Mouse (Mus musculus): ENCODE measurements around the gene Unc119b. TPM values are rescaled to one million over a fixed set of nuclear protein-coding genes. Genes with fewer than 3 reads are reported as not detected.
"Not testable (repeated sequence)": the region's sequence is repeated elsewhere in the genome, so short reads cannot be mapped to it uniquely, and the experiment has no call there.

Unc119b gene
- total and polyA plus RNA-seq, 2 experiments from 2014 or later, result 16.9 to 30.0 TPM

GRCm38 (mm10) chr5:115085675-115086074 is 49.1 kb downstream of the Unc119b start:
- Histone ChIP-seq H3K9ac (replicated peaks; ENCODE audit: low read length, poor library complexity, severe bottlenecking) (no peak overlapping the region), H3K36me3 (ENCODE audit: insufficient read depth, low read length) (peaks cover 48% of the 10 kb centered on the region), H3K4me3 (ENCODE audit: low read depth, low read length) (no peak overlapping the region), H3K9me3 (ENCODE audit: low read length) (no peaks in the 10 kb centered on the region), H3K4me1 (ENCODE audit: insufficient read depth, low read length) (no peaks in the 10 kb centered on the region), H3K27ac (ENCODE audit: low read depth, low read length) (no peak overlapping the region), H3K4me2 (ENCODE audit: low read depth, low read length, poor library complexity, severe bottlenecking) (no peak overlapping the region), H3K27me3 (ENCODE audit: insufficient read depth, low read length) (no peaks in the 10 kb centered on the region)
- 96% methylated on average over 2 of the region's 2 CpGs for WGBS
- TF ChIP-seq CTCF (IDR thresholded peaks at IDR 0.05), result no peak
- no peak for DNase-seq (ENCODE audit: low spot score)
- ATAC-seq (ENCODE audit: low FRiP score), result no peak

GRCm38 (mm10) chr5:115083492-115083891 is 51.3 kb downstream of the Unc119b start:
- no peaks in the 10 kb centered on the region for H3K9me3 ChIP-seq (ENCODE audit: low read length)
- H3K9ac ChIP-seq (replicated peaks; ENCODE audit: low read length, poor library complexity, severe bottlenecking), result no peak overlapping the region
- no peak overlapping the region for H3K4me2 ChIP-seq (ENCODE audit: low read depth, low read length, poor library complexity, severe bottlenecking)
- no peaks in the 10 kb centered on the region for H3K4me1 ChIP-seq (ENCODE audit: insufficient read depth, low read length)
- peaks cover 32% of the 10 kb centered on the region for H3K36me3 ChIP-seq (ENCODE audit: insufficient read depth, low read length)
- no peak overlapping the region for H3K27ac ChIP-seq (ENCODE audit: low read depth, low read length)
- ATAC-seq (ENCODE audit: low FRiP score) (no peak), DNase-seq (ENCODE audit: low spot score) (no peak)
- TF ChIP-seq CTCF (IDR thresholded peaks at IDR 0.05), result no peak
- no peak overlapping the region for H3K4me3 ChIP-seq (ENCODE audit: low read depth, low read length)
- H3K27me3 ChIP-seq (ENCODE audit: insufficient read depth, low read length), result no peaks in the 10 kb centered on the region
- WGBS, result 90% methylated on average over 6 of the region's 6 CpGs

DNA sequence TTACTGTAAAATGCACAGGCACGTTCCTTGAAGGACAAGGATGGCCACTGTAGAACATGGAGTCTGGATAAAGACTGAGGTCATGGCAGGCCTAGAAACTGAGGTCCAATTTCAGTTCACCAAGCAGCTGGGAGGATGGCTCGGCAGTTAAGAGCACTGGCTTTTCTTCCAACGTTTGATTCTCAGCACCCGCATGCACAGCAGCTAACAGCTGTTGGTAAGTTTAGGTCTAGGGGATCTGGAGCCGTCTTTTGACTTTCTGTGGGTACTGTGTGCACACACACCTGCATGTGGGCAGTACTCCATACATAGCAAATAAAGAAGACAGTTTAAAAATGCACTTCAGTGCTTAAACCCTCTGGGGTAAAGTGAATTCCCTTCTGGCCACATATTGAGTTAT is 53.1 kb downstream of the Unc119b start:
- H3K27me3 ChIP-seq (ENCODE audit: insufficient read depth, low read length), result no peaks in the 10 kb centered on the region
- no peak for TF ChIP-seq CTCF (IDR thresholded peaks at IDR 0.05)
- no peaks in the 10 kb centered on the region for H3K4me1 ChIP-seq (ENCODE audit: insufficient read depth, low read length)
- H3K4me3 ChIP-seq (ENCODE audit: low read depth, low read length), result no peak overlapping the region
- DNase-seq (ENCODE audit: low spot score) (no peak), ATAC-seq (ENCODE audit: low FRiP score) (no peak)
- H3K4me2 ChIP-seq (ENCODE audit: low read depth, low read length, poor library complexity, severe bottlenecking), result no peak overlapping the region
- peaks cover 21% of the 10 kb centered on the region for H3K36me3 ChIP-seq (ENCODE audit: insufficient read depth, low read length)
- H3K9ac ChIP-seq (replicated peaks; ENCODE audit: low read length, poor library complexity, severe bottlenecking), result no peak overlapping the region
- no peak overlapping the region for H3K27ac ChIP-seq (ENCODE audit: low read depth, low read length)
- H3K9me3 ChIP-seq (ENCODE audit: low read length), result no peaks in the 10 kb centered on the region
- WGBS, result 89% methylated on average over 5 of the region's 5 CpGs

DNA sequence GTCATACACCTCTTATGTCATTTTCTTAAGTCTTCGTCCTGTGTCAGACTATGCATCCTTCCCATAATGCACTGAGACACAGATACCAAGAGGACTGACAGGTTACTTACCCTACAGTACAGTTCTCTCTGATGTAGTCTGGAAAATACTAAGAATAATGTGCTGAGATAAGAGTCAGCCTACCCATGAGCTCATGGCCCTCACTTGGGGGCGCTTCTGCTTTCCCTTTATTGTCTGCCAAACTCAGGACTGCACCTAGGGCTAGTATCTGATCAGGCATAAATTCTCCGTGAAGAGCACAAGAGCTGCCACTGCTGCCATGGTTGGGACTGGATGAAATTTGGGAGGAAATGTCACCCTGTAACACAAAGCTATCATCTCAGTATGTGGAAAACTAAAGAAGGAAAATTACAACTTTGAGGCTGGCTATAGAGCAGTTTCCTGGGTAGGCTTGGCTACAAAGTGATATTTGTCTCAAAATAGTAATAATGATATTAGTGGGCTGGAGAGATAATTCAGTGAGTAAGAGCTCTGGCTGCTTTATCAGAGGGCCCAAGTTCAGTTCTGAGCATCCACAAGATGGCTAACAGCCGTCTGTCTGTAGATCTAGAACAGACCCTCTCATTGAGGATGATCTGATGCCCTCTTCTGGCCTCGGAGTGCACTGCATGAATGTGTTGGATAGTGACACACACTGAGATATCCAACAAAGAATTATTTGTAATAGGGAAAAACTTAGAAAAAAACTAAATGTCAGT is 58.5 kb downstream of the Unc119b start:
- peak; percentile 81 for TF ChIP-seq CTCF (IDR thresholded peaks at IDR 0.05)
- no peaks in the 10 kb centered on the region for H3K27me3 ChIP-seq (ENCODE audit: insufficient read depth, low read length)
- WGBS, result 61% methylated on average over 5 of the region's 5 CpGs
- peak; percentile 59 for DNase-seq (ENCODE audit: low spot score)
- no peaks in the 10 kb centered on the region for H3K9me3 ChIP-seq (ENCODE audit: low read length)
- H3K4me1 ChIP-seq (ENCODE audit: insufficient read depth, low read length), result no peaks in the 10 kb centered on the region
- peaks cover 7% of the 10 kb centered on the region; the same call in 1 of the 2 replicates for H3K36me3 ChIP-seq (ENCODE audit: insufficient read depth, low read length)
- H3K4me3 ChIP-seq (ENCODE audit: low read depth, low read length), result no peak overlapping the region
- H3K27ac ChIP-seq (ENCODE audit: low read depth, low read length), result no peak overlapping the region
- no peak for ATAC-seq (ENCODE audit: low FRiP score)
- H3K9ac ChIP-seq (replicated peaks; ENCODE audit: low read length, poor library complexity, severe bottlenecking), result no peak overlapping the region
- no peak overlapping the region for H3K4me2 ChIP-seq (ENCODE audit: low read depth, low read length, poor library complexity, severe bottlenecking)

DNA sequence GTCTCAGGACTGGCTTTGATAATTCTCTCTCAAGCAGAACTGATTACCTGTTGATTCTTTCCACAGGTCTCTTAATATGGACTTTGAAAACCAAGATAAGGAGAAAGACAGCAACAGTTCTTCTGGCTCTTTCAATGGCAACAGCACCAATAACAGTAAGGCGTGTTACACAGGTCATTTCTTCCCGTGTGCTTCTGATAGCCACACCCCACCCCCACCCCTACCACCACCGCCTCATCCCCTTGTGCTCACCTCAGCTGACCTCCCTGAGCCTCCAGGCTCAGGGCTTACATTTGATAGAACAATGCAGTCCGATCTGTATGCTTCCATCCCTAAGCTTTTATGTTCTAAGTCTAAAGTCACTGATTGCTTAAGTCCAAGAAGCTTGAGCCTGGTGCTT is 60.0 kb downstream of the Unc119b start:
- H3K27ac ChIP-seq (ENCODE audit: low read depth, low read length), result no peak overlapping the region
- H3K4me2 ChIP-seq (ENCODE audit: low read depth, low read length, poor library complexity, severe bottlenecking), result no peak overlapping the region
- H3K27me3 ChIP-seq (ENCODE audit: insufficient read depth, low read length), result no peaks in the 10 kb centered on the region
- H3K9me3 ChIP-seq (ENCODE audit: low read length), result no peaks in the 10 kb centered on the region
- no peaks in the 10 kb centered on the region for H3K4me1 ChIP-seq (ENCODE audit: insufficient read depth, low read length)
- 79% methylated on average over 4 of the region's 4 CpGs for WGBS
- no peak overlapping the region for H3K4me3 ChIP-seq (ENCODE audit: low read depth, low read length)
- DNase-seq (ENCODE audit: low spot score), result no peak
- no peak for TF ChIP-seq CTCF (IDR thresholded peaks at IDR 0.05)
- no peak overlapping the region for H3K9ac ChIP-seq (replicated peaks; ENCODE audit: low read length, poor library complexity, severe bottlenecking)
- ATAC-seq (ENCODE audit: low FRiP score), result no peak
- H3K36me3 ChIP-seq (ENCODE audit: insufficient read depth, low read length), result peaks cover 7% of the 10 kb centered on the region; the same call in 1 of the 2 replicates

DNA sequence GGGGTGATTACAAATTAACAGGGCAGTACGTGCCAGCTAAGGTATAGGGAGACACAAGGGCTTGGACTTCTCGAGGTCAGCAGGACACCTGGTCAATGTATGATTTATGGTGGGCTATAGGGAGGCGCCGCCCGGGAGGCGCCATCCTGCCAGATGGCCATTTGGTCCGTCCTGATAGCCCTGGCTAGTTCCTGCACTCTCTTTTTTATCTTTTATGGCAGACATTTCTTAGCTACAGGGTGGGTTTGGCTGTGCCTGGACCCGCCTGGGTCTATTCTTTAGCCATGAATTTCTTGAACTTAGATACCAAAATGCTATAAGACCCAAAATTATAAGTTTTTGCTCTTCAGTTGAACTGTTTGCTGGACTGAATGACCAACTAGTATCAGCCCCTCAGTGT is 61.5 kb downstream of the Unc119b start:
- WGBS, result 87% methylated on average over 8 of the region's 8 CpGs

More for the DNA sequence above, 61.5 kb downstream of the Unc119b start:
- not testable (repeated sequence) for H3K9ac ChIP-seq (replicated peaks; ENCODE audit: low read length, poor library complexity, severe bottlenecking); ATAC-seq (ENCODE audit: low FRiP score); H3K9me3 ChIP-seq (ENCODE audit: low read length); H3K36me3 ChIP-seq (ENCODE audit: insufficient read depth, low read length); DNase-seq (ENCODE audit: low spot score); H3K27ac ChIP-seq (ENCODE audit: low read depth, low read length); H3K4me1 ChIP-seq (ENCODE audit: insufficient read depth, low read length); H3K4me3 ChIP-seq (ENCODE audit: low read depth, low read length); H3K4me2 ChIP-seq (ENCODE audit: low read depth, low read length, poor library complexity, severe bottlenecking); H3K27me3 ChIP-seq (ENCODE audit: insufficient read depth, low read length)

Other genes with a start within 250 kb of the Unc119b start
- 1.8 and 6.3 TPM in 2 replicates for gene Oasl2, start 238.0 kb downstream of the Unc119b start, total RNA-seq (2014; rRNA removed)
- gene Oasl2, start 238.0 kb downstream of the Unc119b start, polyA plus RNA-seq (2015; fragmentation: Nextera tagmentation; extraction: Ambion mirVana), result 3.9 and 5.1 TPM in 2 replicates
- gene Oasl1, start 211.7 kb downstream of the Unc119b start, total RNA-seq (2014; rRNA removed), result 0.24 and 3.8 TPM in 2 replicates
- 0.32 and 0.79 TPM in 2 replicates for gene Oasl1, start 211.7 kb downstream of the Unc119b start, polyA plus RNA-seq (2015; fragmentation: Nextera tagmentation; extraction: Ambion mirVana)
- gene 2210016L21Rik, start 192.8 kb downstream of the Unc119b start, total RNA-seq (2014; rRNA removed), result 62.9 and 71.3 TPM in 2 replicates
- 189 and 225 TPM in 2 replicates for gene 2210016L21Rik, start 192.8 kb downstream of the Unc119b start, polyA plus RNA-seq (2015; fragmentation: Nextera tagmentation; extraction: Ambion mirVana)
- gene Hnf1a, start 163.9 kb downstream of the Unc119b start, total RNA-seq (2014; rRNA removed), result not detected in 2 replicates
- 0.05 and 0.06 TPM in 2 replicates for gene Hnf1a, start 163.9 kb downstream of the Unc119b start, polyA plus RNA-seq (2015; fragmentation: Nextera tagmentation; extraction: Ambion mirVana)
- 153 TPM in 2 replicates for gene Sppl3, start 123.8 kb downstream of the Unc119b start, total RNA-seq (2014; rRNA removed)
- gene Sppl3, start 123.8 kb downstream of the Unc119b start, polyA plus RNA-seq (2015; fragmentation: Nextera tagmentation; extraction: Ambion mirVana), result 34.9 and 37.1 TPM in 2 replicates
- not detected in 2 replicates for gene Gm10401, start 36.7 kb downstream of the Unc119b start, total RNA-seq (2014; rRNA removed)
- gene Gm10401, start 36.7 kb downstream of the Unc119b start, polyA plus RNA-seq (2015; fragmentation: Nextera tagmentation; extraction: Ambion mirVana), result 42.9 and 44.1 TPM in 2 replicates
- gene Acads, start 15.6 kb downstream of the Unc119b start, total RNA-seq (2014; rRNA removed), result 16.5 and 17.4 TPM in 2 replicates
- gene Acads, start 15.6 kb downstream of the Unc119b start, polyA plus RNA-seq (2015; fragmentation: Nextera tagmentation; extraction: Ambion mirVana), result 13.4 and 14.1 TPM in 2 replicates
- 61.7 and 64.6 TPM in 2 replicates for gene Mlec, start 23.2 kb upstream of the Unc119b start, total RNA-seq (2014; rRNA removed)
- gene Mlec, start 23.2 kb upstream of the Unc119b start, polyA plus RNA-seq (2015; fragmentation: Nextera tagmentation; extraction: Ambion mirVana), result 11.4 and 16.2 TPM in 2 replicates
- gene Cabp1, start 59.4 kb upstream of the Unc119b start, total RNA-seq (2014; rRNA removed), result 15.5 and 29.8 TPM in 2 replicates
- 11.1 and 12.7 TPM in 2 replicates for gene Cabp1, start 59.4 kb upstream of the Unc119b start, polyA plus RNA-seq (2015; fragmentation: Nextera tagmentation; extraction: Ambion mirVana)
- 33.2 and 41.5 TPM in 2 replicates for gene Pop5, start 100.9 kb upstream of the Unc119b start, total RNA-seq (2014; rRNA removed)
- gene Pop5, start 100.9 kb upstream of the Unc119b start, polyA plus RNA-seq (2015; fragmentation: Nextera tagmentation; extraction: Ambion mirVana), result 95.5 and 101 TPM in 2 replicates
- 103 and 118 TPM in 2 replicates for gene Rnf10, start 137.9 kb upstream of the Unc119b start, total RNA-seq (2014; rRNA removed)
- gene Rnf10, start 137.9 kb upstream of the Unc119b start, polyA plus RNA-seq (2015; fragmentation: Nextera tagmentation; extraction: Ambion mirVana), result 154 and 158 TPM in 2 replicates
- 29.6 and 36.7 TPM in 2 replicates for gene Coq5, start 144.7 kb upstream of the Unc119b start, total RNA-seq (2014; rRNA removed)
- gene Coq5, start 144.7 kb upstream of the Unc119b start, polyA plus RNA-seq (2015; fragmentation: Nextera tagmentation; extraction: Ambion mirVana), result 42.8 and 43.5 TPM in 2 replicates
- 196 and 214 TPM in 2 replicates for gene Dynll1, start 166.0 kb upstream of the Unc119b start, total RNA-seq (2014; rRNA removed)
- gene Dynll1, start 166.0 kb upstream of the Unc119b start, polyA plus RNA-seq (2015; fragmentation: Nextera tagmentation; extraction: Ambion mirVana), result 893 and 930 TPM in 2 replicates
- 44.1 and 45.5 TPM in 2 replicates for gene Srsf9, start 192.2 kb upstream of the Unc119b start, total RNA-seq (2014; rRNA removed)
- 88.0 and 93.8 TPM in 2 replicates for gene Srsf9, start 192.2 kb upstream of the Unc119b start, polyA plus RNA-seq (2015; fragmentation: Nextera tagmentation; extraction: Ambion mirVana)
- gene Gatc, start 206.2 kb upstream of the Unc119b start, total RNA-seq (2014; rRNA removed), result 17.6 and 27.8 TPM in 2 replicates
- 39.2 and 42.4 TPM in 2 replicates for gene Gatc, start 206.2 kb upstream of the Unc119b start, polyA plus RNA-seq (2015; fragmentation: Nextera tagmentation; extraction: Ambion mirVana)
- gene Triap1, start 206.2 kb upstream of the Unc119b start, total RNA-seq (2014; rRNA removed), result 10.7 and 16.9 TPM in 2 replicates
- gene Triap1, start 206.2 kb upstream of the Unc119b start, polyA plus RNA-seq (2015; fragmentation: Nextera tagmentation; extraction: Ambion mirVana), result 53.8 and 54.5 TPM in 2 replicates
- 1,189 and 1,342 TPM in 2 replicates for gene Cox6a1, start 214.0 kb upstream of the Unc119b start, total RNA-seq (2014; rRNA removed)
- 1,504 and 1,624 TPM in 2 replicates for gene Cox6a1, start 214.0 kb upstream of the Unc119b start, polyA plus RNA-seq (2015; fragmentation: Nextera tagmentation; extraction: Ambion mirVana)